Mouse (Mus musculus) olfactory bulb, adult 2 months (tissue): ENCODE results near the gene Eftud2.

ENCODE experiments used
- CTCF ChIP-seq: fragments of 200-500 bp; IDR thresholded peaks from 2 replicates; pipeline ENCODE4 v1.5.1; 2012; ENCODE audit warnings: low read depth, mild to moderate bottlenecking, low read length, moderate library complexity; ENCODE audit not compliant: insufficient read depth
- POLR2A ChIP-seq: fragments of 200-500 bp; IDR thresholded peaks from 2 replicates; pipeline ENCODE4 v1.6.1; 2012; ENCODE audit warnings: mild to moderate bottlenecking, low read depth, low read length, moderate library complexity; ENCODE audit not compliant: insufficient read depth

DNA sequence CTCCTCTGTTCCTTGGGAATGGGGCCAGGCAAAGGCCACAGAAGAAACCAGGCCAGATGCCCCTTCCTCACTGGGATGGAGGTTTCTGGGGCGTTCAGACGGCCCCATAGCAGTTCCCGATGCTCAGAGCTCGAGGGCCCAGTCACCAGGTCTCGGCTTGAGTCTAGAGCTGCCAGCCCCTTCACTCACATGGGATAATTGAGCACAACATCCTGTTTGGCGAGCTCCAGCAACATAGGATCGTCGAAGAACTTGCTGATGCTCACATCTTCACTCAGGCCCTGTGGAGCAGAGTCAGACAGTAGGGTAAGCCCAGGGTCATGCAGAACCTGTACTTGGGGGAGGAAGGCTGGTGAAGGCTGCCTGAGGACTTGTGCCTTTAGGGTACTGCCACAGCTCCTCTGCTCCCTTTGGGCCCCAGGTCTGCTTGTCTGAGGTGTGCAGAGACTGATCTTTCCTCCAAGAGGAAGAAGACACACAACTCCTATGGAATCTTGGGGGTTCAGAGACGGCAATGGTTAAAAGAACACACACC is 42.1 kb downstream of the Eftud2 start:
- TF ChIP-seq CTCF (no peak), POLR2A (no peak)
